Mouse (Mus musculus) natural killer cell, adult 2 months (primary cell): ENCODE measurements around the gene Fsd1l.

Experiments used
- DNase-seq, 2 experiments: peaks; one replicate each; pipeline ENCODE4 v3.0.0; 2022; ENCODE audit warnings: low spot score in 2 of 2

Fsd1l gene

DNA sequence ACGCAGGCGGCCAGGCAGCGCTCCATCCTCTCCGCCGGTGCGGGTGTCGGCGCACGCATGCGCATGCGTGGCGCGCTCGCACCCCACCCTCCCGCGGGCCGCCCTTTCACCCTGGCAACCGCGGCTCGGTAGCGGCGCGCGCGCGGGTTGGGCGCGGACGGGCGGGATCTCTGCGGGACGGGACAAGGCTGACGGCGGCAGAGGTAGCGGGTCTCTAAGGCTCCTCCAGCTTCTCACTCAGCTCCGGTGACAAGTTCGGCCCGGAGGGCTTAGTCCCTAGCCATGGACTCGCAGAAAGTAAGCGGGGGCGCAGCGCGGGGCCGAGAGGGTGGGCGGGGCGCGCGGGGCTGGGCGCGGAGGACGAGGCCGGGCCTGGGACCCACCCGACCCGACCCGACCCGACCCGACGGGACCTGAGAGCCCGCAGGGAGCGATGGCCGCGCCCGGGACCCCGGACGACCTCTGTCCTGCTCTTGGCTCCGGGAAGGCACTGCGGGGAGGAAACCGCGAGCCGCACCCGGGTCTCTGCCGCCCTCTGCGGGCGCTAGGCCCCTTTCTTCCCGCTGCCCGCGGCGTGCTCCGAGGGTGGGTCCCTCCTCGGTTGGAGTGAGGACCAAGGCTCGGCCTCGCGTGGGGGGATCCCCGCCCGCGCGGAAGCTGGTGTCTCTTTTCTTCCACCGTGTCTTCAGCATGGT is at the start of gene Fsd1l:
TSS of gene Fsd1l (plus strand) at position 156 of the 695 bp plus-strand sequence.
- DNase-seq = peak; percentile 5 to 13

DNA sequence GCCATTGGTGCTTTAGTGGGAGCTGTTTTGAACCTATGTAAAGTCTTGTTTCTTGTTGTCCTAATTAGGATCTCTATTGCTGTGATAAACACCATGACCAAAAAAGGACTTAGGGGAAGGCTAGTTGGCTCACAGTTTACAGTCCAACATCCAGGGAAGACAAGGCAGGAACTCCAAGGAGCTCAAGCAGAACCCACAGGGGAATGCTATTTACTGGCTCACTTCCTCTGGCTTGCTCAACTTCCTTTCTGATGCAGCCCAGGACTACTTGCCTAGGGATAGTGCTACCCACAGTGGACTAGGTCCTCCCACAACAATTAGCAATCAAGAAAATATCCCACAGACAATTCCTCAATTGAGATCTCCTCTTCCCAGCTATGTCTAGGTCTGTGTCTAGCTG is 43.6 kb upstream of the Fsd1l start:
- no peak for DNase-seq

DNA sequence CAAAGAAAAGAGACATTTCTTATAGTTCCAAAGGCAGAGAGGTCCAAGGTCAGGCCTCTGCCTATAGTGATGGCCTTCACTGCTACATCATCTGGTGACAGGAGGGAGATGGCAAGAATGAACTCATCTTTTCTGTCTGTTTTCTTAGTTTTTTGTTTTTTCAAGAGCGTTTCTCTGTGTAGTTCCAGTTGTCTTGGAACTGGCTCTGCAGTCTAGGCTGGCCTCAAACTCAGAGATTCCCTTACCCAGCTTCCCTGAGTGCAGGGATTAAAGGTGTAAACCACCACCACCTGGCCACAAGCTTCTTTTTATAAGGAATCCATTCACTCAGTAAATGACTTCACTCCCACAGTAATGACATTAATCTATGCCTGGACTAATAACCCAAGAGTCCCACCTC is 42.3 kb upstream of the Fsd1l start:
- no peak for DNase-seq

DNA sequence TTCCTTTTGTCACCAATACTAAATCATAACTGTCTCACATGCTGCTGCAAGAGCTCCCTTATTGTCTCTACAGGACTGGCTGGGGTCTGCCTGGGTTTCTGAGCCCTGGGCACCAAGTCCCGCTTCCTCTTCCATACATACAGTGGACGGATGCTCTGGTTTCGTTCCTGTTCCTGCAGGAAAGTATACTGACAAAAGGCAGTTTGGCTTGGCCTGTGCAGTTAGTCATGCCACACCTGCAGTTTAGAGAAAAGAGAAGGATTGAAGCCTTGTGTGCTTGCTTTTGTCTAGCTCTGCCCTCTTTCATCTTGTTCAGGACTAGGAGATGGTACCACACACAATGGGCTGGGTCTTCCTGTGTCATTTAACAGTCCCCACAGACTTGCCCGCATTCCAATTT is 41.8 kb upstream of the Fsd1l start:
- no peak for DNase-seq

DNA sequence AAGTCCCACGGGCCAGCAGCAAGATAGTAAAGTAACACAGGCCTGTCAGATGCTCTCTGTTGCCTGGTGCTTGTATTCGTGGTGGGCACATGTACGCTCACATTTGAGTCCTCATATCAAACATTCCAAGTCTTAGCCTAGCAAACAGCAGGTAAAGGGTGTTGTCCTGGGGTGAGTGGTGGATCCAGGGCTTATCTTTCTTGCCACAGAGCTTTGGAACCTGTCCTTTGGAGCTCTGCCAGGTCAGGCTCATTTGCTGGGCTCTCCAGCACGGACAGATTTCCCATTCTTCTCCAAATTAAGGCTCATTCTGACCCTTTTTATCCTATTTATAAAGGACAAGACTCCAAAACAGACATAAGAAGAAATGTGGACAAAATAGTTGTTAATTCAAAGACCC is 41.1 kb upstream of the Fsd1l start:
- no peak for DNase-seq

DNA sequence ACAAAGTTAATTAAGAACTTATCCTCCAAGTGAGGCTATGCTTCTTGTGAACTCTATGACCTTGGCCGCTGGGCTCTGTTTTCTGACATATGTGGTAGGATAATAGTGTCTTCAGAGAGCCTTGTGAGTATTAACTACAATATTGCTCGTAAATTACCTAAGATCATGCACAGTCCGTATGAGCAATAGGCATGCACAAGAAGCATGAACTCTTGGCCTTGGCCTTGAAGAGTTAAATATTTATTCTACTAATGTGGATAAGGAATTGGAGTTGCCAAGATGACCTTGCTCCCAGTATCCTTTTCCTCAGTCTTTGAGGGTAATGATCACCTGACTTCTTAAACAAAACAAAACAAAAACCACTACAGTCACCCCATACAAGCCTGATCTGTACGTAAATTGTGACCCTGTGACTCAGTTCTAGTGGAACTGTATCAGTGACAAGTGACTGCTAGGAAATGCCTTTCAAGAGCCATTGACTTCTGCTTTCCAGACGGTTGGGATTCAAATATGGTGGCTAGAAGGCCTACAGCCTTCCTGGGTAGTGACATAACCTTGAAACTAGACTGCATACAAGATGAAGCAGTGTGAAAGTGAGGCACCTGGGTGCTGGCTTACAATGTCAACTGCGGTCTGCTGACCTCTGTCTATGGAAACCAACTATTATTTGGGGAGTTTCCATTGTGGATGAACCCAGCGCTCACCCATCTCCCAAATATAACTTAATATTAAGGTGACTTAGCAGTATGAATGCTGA is 40.4 kb upstream of the Fsd1l start:
- DNase-seq = no peak

DNA sequence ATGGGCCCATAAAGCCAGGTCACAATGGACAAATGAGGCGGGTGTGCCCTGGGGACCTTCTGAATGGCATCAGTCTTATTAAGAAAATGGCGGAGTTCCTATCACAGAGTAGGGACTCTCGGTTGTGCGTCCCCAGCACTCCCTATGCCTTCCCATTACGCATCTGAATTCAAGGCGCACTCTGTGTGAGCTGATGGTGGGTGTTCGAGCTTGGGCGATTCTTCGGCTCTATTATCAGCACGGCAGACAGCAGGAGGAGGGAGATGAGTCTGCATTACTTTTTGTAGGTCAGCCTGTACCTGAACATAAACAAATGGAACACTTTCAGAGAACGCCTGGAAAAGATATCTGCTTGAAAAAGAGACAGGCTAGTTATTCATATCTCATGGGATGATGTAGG is 39.7 kb upstream of the Fsd1l start:
- DNase-seq = no peak

DNA sequence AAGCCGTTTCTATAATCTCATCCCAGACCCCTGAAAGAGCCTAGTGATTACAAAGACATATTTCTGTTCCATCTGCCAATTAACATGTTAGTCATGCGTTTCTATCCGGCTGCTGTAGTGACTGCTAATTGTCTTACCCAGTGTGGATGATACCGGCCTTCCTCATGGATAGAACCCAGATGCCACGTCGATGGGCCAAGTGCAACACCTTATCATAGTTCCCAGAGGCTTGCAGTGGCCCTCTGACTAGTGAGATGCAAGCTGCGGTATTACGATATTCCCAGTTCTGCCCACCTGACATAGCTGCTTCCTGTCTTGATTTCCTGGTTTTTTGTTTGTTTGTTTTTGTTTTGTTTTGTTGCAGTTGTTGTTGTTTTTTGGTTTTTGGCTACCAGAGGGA is 39.3 kb upstream of the Fsd1l start:
- no peak for DNase-seq

DNA sequence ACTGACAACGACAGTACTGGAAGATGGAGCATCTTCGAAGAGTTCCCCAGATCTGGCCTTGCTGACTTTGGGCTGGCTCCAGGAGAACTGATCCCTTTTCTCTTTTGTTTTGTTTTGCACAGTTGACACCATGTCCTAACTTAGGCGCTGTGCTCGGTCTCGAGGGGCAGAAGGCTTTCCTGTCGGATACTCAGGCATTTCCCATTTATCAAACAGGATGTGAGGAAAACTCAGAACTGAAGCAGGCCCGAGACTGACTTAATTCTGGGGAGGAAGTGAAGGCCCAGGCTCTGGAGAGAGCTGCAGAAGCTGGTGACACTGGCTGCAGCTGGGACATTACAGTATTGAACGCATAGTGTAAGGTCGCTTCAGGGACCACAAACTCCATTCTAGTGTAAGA is 38.9 kb upstream of the Fsd1l start:
- DNase-seq = no peak

DNA sequence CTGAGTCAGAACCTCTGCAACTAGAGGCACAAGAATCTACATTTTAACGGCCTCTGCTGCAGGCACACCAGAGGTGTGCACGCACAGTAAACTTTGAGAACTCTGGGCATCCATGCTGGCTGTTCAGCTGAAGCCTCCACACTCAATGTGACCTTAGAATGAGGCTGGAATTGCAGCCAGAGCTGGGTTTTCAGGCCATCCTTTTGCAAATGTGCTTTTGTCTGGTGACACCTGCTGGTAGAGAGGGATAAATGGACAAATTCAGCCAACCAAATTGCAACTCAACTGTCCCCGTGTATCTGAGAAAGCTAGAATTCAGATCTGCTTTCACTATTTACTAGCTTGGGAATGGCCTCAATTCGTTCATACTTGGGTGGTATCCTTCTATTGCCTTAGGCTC is 37.1 kb upstream of the Fsd1l start:
- peak in 1 of 2 experiments; percentile 11 for DNase-seq

DNA sequence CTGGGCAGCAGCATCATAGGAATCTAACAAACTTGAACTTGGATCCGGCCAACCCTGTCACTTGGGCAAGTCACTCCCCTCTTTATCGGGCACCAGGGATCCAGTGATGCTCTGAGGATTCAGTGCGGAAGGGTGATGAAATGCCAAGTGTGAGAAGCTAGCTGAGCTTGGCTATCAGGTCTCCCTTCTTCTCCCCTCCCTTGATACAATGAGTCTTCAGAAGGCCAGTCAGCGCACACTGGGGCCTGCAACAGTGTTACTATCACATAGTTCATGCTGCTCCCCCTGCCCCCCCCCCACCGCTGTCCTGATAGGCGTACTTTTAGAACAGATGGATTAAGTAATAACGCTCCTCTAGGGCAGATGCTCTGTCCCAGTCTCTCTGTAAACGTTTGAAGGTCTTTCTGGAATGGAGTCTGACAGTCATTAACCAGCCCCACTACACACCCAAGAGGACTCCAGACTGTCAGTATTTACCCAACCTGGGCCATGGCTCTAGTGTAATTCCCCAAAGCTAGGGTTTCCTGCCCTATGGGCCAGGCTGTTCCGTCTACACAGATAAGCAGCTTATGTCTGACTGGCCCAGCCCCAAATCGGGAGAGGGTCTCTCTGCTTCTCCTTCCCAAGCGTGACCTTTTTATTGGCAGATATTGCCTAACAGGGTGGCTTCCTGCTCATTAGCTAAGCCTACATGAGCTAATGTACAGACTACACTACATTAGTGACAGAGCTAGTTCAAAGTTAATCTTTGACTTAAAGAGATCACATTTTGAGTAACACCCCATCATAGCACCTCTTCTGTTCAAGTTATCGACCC is 35.8 kb upstream of the Fsd1l start:
- DNase-seq = no peak

DNA sequence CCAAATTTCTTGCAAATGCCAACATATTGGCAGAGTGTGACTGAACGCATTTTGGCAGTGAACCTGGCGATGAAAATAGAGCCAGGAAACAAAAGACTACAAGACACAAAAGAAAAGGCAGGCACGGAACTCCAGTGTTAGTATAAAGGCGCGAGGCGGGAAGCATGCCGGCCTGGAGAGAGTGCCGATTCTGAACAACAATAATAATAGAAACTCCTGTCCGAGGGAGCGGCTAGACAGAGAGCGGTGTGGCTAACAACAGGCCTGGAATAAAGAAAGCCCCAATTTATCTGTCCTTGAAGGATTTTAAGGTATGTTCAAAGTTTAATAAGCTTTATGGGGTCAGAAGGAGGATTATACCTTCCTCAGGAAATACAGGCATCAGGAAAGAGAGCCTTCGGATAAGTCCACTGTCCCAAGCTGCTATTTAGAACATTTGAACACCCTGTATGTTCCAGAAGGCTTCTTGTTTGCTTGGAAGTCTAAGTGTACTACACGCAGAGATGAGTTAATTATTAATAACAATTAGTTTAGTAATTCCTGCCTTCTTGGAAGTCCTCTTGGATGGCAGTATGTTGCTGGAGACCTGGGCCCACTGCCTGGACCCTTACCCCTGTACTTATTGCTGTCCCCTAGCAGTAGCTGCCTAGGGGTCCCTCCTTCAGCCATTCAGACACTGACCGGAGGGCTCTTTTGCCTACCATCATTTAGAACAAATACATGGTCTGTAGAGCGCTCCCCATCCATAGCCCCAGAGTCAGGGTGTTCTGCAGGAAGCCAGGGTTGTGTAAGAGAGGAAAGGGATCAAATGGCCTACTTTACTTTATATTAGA is 35.0 kb upstream of the Fsd1l start:
- no peak for DNase-seq

DNA sequence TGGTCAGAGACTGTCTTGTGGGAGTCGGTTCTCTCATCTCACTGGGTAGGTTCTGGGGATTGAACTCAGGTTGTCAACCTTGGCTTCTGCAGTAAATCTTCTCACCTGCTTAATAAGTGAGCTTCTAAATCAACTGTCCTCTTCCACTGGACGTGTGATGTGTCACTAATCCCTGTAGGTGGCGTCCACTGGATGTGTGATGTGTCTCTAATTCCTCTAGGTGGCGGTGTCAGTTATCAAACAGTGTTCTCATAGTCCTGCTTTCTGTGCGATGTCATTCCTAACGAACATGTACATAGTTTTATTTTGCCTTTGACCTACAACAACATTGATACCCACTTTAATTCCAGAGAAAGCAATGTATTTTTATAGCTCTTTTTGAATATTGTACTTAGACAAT is 30.8 kb upstream of the Fsd1l start:
- DNase-seq = no peak

DNA sequence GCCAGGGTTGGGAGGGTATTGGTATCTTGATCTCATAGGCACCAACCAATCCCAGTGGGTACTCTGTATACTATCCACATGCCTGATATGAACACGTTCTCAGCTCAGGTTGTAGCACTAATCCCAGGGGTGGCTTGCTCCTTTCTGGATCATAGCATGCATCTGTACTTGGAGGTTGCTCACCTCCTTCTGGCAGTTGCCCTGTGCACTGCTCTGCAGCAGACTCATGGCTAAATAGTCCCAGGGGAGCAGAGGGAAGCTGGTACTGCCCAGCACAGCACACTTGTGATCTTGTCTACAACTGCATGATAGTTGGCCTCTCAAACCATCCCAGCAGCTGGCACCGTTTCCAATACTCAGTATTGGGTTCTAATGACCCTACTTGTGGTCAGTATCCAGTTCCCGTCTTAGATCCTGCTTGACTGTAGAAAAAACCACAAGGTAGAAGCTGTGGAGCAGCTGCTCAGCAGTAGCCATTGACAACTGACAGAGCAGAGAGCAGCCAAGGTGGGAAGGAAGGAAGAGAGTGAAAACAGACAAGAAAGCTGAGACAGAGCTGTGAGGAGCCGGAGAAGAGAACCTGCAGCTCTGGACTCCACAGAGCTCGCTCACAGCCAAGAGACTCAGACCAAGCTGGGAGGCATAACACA is 16.6 kb upstream of the Fsd1l start:
- no peak for DNase-seq

DNA sequence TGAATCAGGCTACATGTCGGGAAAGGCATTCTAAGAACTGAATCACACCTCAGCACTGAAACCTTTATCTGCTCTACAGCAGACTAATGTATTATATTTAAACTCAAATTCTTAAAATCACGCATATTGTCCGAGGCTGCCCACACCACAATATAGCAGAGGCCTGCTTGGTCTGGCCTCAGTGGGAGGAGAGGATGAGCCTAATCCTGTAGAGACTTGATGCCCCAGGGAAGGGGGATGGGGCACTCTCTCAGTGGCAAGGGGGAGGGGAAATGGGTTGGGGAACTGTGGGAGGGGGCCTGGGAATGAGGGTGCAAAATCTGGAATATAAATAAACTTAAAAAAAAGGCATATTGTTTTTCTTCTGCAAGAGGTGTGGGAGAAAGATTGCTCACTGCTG is 13.3 kb upstream of the Fsd1l start:
- no peak for DNase-seq

DNA sequence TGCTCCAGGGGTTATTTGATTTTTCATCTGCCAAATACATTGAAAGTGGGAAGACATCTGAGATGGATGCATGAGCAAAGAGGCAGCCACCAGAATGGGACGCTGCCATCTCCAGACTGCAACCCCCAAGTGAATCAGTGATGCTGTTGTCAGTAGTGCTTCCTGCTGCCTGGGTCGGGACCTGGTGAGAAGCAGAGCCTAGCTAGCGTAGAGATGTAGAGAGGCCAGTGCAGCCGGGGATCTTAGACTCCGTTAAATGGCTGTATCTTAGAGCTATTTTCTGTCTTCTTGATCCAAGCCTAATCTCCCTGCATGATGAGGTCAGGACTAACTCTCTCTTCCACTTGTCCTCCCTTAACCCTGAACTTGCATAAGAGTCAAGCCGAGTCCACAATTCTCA is 11.2 kb upstream of the Fsd1l start:
- no peak for DNase-seq

DNA sequence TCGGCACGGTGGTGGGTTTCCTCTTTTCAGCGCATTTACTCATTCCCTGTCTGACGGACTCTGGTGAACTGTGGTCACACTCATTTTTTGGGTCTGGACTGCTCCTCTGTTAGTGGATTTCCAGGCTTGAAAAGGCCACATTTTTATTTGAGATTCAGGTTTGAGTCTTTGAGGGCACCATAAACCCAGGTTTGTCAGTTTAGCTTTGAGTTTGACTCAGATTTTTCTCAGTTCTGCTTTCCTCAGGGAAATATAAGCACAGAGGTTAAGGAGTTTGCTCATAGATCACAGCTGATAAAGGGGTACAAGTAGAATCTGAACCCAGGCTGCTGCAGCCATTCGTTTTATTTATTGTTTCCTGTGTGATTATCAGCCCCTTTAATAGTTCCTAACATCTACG is 10.2 kb upstream of the Fsd1l start:
- no peak for DNase-seq

DNA sequence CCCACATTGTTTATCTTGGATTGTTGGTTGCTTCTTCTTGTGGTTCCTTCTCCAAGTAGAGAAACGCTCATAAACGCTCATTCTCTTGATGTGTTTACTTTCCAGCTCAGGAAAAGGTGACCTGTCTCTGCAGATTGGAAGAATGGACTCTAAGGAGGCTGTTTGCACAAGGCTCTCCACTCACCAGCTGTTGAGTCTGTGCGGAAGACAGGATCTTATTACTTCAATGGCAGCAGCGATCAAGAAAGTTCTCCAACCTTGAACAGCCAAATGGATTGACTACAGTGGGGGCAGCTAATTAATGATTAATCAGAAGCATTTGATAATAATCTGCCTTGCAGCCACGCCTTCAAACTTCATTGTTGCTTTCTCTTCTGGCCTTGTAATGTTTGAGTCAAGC is 9.8 kb upstream of the Fsd1l start:
- no peak for DNase-seq

DNA sequence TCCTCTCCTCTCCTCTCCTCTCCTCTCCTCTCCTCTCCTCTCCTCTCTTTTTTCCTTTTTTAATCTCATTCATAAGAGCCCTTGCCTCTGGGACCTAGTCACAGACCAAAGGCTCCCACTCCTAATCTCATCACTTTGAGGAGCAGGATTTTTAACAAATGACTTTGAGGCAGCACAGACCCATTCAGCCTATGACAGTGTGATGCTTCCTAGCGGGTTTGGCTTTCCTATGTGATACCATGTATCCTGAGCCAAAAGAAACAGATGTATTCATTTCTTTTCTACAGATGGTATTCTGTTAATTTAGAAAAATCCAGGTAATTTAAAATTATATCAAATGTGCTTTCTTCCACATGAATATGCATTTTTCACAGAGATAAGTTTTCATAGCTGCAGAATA is 7.6 kb upstream of the Fsd1l start:
- no peak for DNase-seq

DNA sequence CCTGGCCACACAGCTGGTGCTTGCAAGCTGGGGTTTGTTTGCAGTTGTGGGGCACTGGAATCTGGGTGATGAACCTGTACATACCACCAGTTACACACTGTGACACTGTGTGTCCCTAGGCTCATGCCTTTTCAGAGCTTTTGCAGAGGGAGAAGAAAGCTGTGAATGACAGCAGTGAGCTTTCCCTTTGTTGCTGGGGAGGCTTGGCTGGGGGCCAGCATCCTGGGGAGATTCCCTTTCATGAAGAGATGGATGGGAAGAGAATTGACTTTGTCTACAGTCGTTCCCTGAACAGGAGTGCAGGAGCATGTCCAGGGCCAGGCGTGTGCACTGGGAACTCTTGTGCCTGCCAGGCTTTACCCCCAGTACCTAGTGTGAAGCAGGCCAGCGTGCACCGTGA is 6.5 kb upstream of the Fsd1l start:
- DNase-seq = no peak

DNA sequence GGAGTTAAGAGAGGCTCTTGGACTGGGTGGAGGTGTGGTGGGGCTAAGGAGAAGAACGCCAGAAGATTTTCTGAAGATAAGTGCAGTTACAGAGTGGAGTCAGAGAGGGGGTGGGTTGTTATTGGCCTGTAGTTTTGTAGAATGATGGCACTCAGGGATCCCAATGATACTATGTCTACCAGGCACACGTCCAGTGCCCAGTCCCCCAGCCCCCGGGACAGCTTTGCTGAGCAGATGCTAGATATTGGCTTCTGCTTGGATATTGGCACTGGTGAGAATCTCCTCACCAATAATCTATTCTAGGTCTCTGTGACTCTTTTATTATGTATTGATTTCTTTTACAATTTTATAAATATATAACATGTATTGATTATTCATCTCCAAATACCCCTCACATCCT is 6.0 kb upstream of the Fsd1l start:
- no peak for DNase-seq
